Mouse (Mus musculus): ENCODE measurements around the gene Gpc5. TPM values are rescaled to one million over a fixed set of nuclear protein-coding genes. Genes with fewer than 3 reads are reported as not detected.

Gpc5 gene
- polyA plus RNA-seq, 1 experiment from 2014 or later, result 1.5 TPM

- Histone ChIP-seq H3K9ac (no peak overlapping the region), H3K27ac (no peak overlapping the region), H3K27me3 (no peaks in the 10 kb centered on the region), H3K9me3 (no peaks in the 10 kb centered on the region), H3K4me3 (no peak overlapping the region), H3K4me1 (no peaks in the 10 kb centered on the region), H3K36me3 (no peaks in the 10 kb centered on the region), H3K4me2 (no peak overlapping the region)
- no peak for ATAC-seq (ENCODE audit: insufficient number of reproducible peaks, low FRiP score, low TSS enrichment, low read depth)
- 88% methylated on average over 2 of the region's 2 CpGs for WGBS
Measured at GRCm38 (mm10) chr14:115253685-115254084, 161.7 kb downstream of the Gpc5 start.

GRCm38 (mm10) chr14:115269703-115270402, 177.8 kb downstream of the Gpc5 start:
- H3K36me3 ChIP-seq, result no peaks in the 10 kb centered on the region
- ATAC-seq (ENCODE audit: insufficient number of reproducible peaks, low FRiP score, low TSS enrichment, low read depth), result no peak
- 85% methylated on average over 6 of the region's 6 CpGs for WGBS
- H3K4me1 ChIP-seq, result no peaks in the 10 kb centered on the region
- no peak overlapping the region for H3K9ac ChIP-seq
- H3K9me3 ChIP-seq, result no peaks in the 10 kb centered on the region
- H3K4me2 ChIP-seq, result no peak overlapping the region
- H3K27me3 ChIP-seq, result no peaks in the 10 kb centered on the region
- no peak overlapping the region for H3K4me3 ChIP-seq
- H3K27ac ChIP-seq, result no peak overlapping the region

- Histone ChIP-seq H3K27ac (no peak overlapping the region), H3K9me3 (no peaks in the 10 kb centered on the region), H3K4me2 (no peak overlapping the region), H3K27me3 (no peaks in the 10 kb centered on the region), H3K4me3 (no peak overlapping the region), H3K9ac (no peak overlapping the region), H3K36me3 (no peaks in the 10 kb centered on the region), H3K4me1 (no peaks in the 10 kb centered on the region)
- WGBS, result 83% methylated on average over 6 of the region's 6 CpGs
- ATAC-seq (ENCODE audit: insufficient number of reproducible peaks, low FRiP score, low TSS enrichment, low read depth), result no peak
Measured at GRCm38 (mm10) chr14:115270445-115270844, 178.4 kb downstream of the Gpc5 start.

GRCm38 (mm10) chr14:115282782-115283181, 190.8 kb downstream of the Gpc5 start:
- H3K9me3 ChIP-seq, result no peaks in the 10 kb centered on the region
- 0 out of 2 replicates have a peak, but pooled peaks have one; percentile 52 for ATAC-seq (ENCODE audit: insufficient number of reproducible peaks, low FRiP score, low TSS enrichment, low read depth)
- H3K27ac ChIP-seq, result no peak overlapping the region
- no peaks in the 10 kb centered on the region for H3K36me3 ChIP-seq
- no peak overlapping the region for H3K4me3 ChIP-seq
- H3K4me1 ChIP-seq, result no peaks in the 10 kb centered on the region
- no peak overlapping the region for H3K9ac ChIP-seq
- H3K27me3 ChIP-seq, result no peaks in the 10 kb centered on the region
- H3K4me2 ChIP-seq, result no peak overlapping the region

GRCm38 (mm10) chr14:115324247-115324646, 232.2 kb downstream of the Gpc5 start:
- no peaks in the 10 kb centered on the region for H3K4me1 ChIP-seq
- H3K4me2 ChIP-seq, result no peak overlapping the region
- no peaks in the 10 kb centered on the region for H3K36me3 ChIP-seq
- no peak overlapping the region for H3K27ac ChIP-seq
- H3K9ac ChIP-seq, result no peak overlapping the region
- no peaks in the 10 kb centered on the region for H3K9me3 ChIP-seq
- ATAC-seq (ENCODE audit: insufficient number of reproducible peaks, low FRiP score, low TSS enrichment, low read depth), result no peak
- H3K4me3 ChIP-seq, result no peak overlapping the region
- 66% methylated on average over 2 of the region's 2 CpGs for WGBS
- H3K27me3 ChIP-seq, result no peaks in the 10 kb centered on the region

- 63% methylated on average over 5 of the region's 5 CpGs for WGBS
- ATAC-seq (ENCODE audit: insufficient number of reproducible peaks, low FRiP score, low TSS enrichment, low read depth), result no peak
- no peak overlapping the region for H3K27ac ChIP-seq
- H3K4me2 ChIP-seq, result no peak overlapping the region
- no peaks in the 10 kb centered on the region for H3K36me3 ChIP-seq
- H3K9me3 ChIP-seq, result no peaks in the 10 kb centered on the region
- H3K27me3 ChIP-seq, result no peaks in the 10 kb centered on the region
- no peaks in the 10 kb centered on the region for H3K4me1 ChIP-seq
- H3K9ac ChIP-seq, result no peak overlapping the region
- no peak overlapping the region for H3K4me3 ChIP-seq
Measured at GRCm38 (mm10) chr14:115326426-115326825, 234.4 kb downstream of the Gpc5 start.

- Histone ChIP-seq H3K4me1 (peaks cover 3% of the 10 kb centered on the region; the same call in 1 of the 2 replicates), H3K27me3 (no peaks in the 10 kb centered on the region), H3K9ac (no peak overlapping the region), H3K27ac (no peak overlapping the region), H3K4me3 (no peak overlapping the region), H3K9me3 (no peaks in the 10 kb centered on the region), H3K4me2 (no peak overlapping the region), H3K36me3 (no peaks in the 10 kb centered on the region)
- WGBS, result 74% methylated on average over 3 of the region's 3 CpGs
- ATAC-seq (ENCODE audit: insufficient number of reproducible peaks, low FRiP score, low TSS enrichment, low read depth), result no peak
Measured at GRCm38 (mm10) chr14:115339084-115339483, 247.1 kb downstream of the Gpc5 start.

- no peaks in the 10 kb centered on the region for H3K9me3 ChIP-seq
- ATAC-seq (ENCODE audit: insufficient number of reproducible peaks, low FRiP score, low TSS enrichment, low read depth), result no peak
- H3K4me1 ChIP-seq, result peaks cover 3% of the 10 kb centered on the region; the same call in 1 of the 2 replicates
- H3K27ac ChIP-seq, result no peak overlapping the region
- WGBS, result 28% methylated on average over 2 of the region's 2 CpGs
- no peaks in the 10 kb centered on the region for H3K36me3 ChIP-seq
- no peak overlapping the region for H3K9ac ChIP-seq
- no peaks in the 10 kb centered on the region for H3K27me3 ChIP-seq
- H3K4me3 ChIP-seq, result no peak overlapping the region
- H3K4me2 ChIP-seq, result no peak overlapping the region
Measured at GRCm38 (mm10) chr14:115342597-115342996, 250.6 kb downstream of the Gpc5 start.

- Histone ChIP-seq H3K9ac (no peak overlapping the region), H3K4me1 (no peaks in the 10 kb centered on the region), H3K9me3 (no peaks in the 10 kb centered on the region), H3K4me3 (no peak overlapping the region), H3K27ac (no peak overlapping the region), H3K27me3 (no peaks in the 10 kb centered on the region), H3K4me2 (no peak overlapping the region), H3K36me3 (no peaks in the 10 kb centered on the region)
- 79% methylated on average over 3 of the region's 3 CpGs for WGBS
- no peak for ATAC-seq (ENCODE audit: insufficient number of reproducible peaks, low FRiP score, low TSS enrichment, low read depth)
Measured at GRCm38 (mm10) chr14:115349448-115349847, 257.4 kb downstream of the Gpc5 start.

- H3K9me3 ChIP-seq, result no peaks in the 10 kb centered on the region
- no peaks in the 10 kb centered on the region for H3K4me1 ChIP-seq
- no peaks in the 10 kb centered on the region for H3K36me3 ChIP-seq
- H3K4me2 ChIP-seq, result no peak overlapping the region
- WGBS, result 85% methylated on average over 3 of the region's 3 CpGs
- H3K9ac ChIP-seq, result no peak overlapping the region
- no peak overlapping the region for H3K4me3 ChIP-seq
- no peaks in the 10 kb centered on the region for H3K27me3 ChIP-seq
- H3K27ac ChIP-seq, result no peak overlapping the region
- ATAC-seq (ENCODE audit: insufficient number of reproducible peaks, low FRiP score, low TSS enrichment, low read depth), result no peak
Measured at GRCm38 (mm10) chr14:115365320-115365935, 273.4 kb downstream of the Gpc5 start.

- Histone ChIP-seq H3K36me3 (no peaks in the 10 kb centered on the region), H3K27me3 (no peaks in the 10 kb centered on the region), H3K4me1 (no peaks in the 10 kb centered on the region), H3K9me3 (no peaks in the 10 kb centered on the region), H3K9ac (no peak overlapping the region), H3K4me3 (no peak overlapping the region), H3K4me2 (no peak overlapping the region), H3K27ac (no peak overlapping the region)
- no peak for ATAC-seq (ENCODE audit: insufficient number of reproducible peaks, low FRiP score, low TSS enrichment, low read depth)
- WGBS, result 80% methylated on average over 15 of the region's 15 CpGs
Measured at GRCm38 (mm10) chr14:115369611-115370167, 277.7 kb downstream of the Gpc5 start.

GRCm38 (mm10) chr14:115371131-115371530, 279.1 kb downstream of the Gpc5 start:
- no peaks in the 10 kb centered on the region for H3K36me3 ChIP-seq
- no peak for ATAC-seq (ENCODE audit: insufficient number of reproducible peaks, low FRiP score, low TSS enrichment, low read depth)
- H3K9ac ChIP-seq, result no peak overlapping the region
- no peaks in the 10 kb centered on the region for H3K27me3 ChIP-seq
- H3K4me1 ChIP-seq, result no peaks in the 10 kb centered on the region
- H3K9me3 ChIP-seq, result no peaks in the 10 kb centered on the region
- H3K4me2 ChIP-seq, result no peak overlapping the region
- H3K27ac ChIP-seq, result no peak overlapping the region
- 21% methylated on average over 1 of the region's 1 CpGs for WGBS
- no peak overlapping the region for H3K4me3 ChIP-seq
